Mouse (Mus musculus) midbrain, embryonic 11.5 days (tissue): ENCODE measurements around the gene Tax1bp3. TPM values are rescaled to one million over a fixed set of nuclear protein-coding genes. Genes with fewer than 3 reads are reported as not detected.

Source experiments
- ATAC-seq: fragments of 200-750 bp; cut with Nextera tagmentation; 2 replicates; pipeline ENCODE4 v1.8.0; 2017; ENCODE audit warnings: moderate TSS enrichment, moderate library complexity; ENCODE audit not compliant: low FRiP score
- DNase-seq: peaks from one replicate; pipeline ENCODE4 v3.0.0; 2015; ENCODE audit warnings: low spot score; ENCODE audit errors: missing footprints
- H3K27ac ChIP-seq: fragments of 300-500 bp; sonication (generic); 2 replicates; pipeline ENCODE4 v1.5.1; 2014; ENCODE audit warnings: low read depth, low read length
- H3K27me3 ChIP-seq: fragments of 300-500 bp; sonication (generic); 2 replicates; pipeline ENCODE4 v1.6.1; 2014; ENCODE audit warnings: mild to moderate bottlenecking, low read length, moderate library complexity, mixed read lengths; ENCODE audit not compliant: control insufficient read depth, insufficient read depth
- H3K36me3 ChIP-seq: fragments of 300-500 bp; sonication (generic); 2 replicates; pipeline ENCODE4 v1.6.1; 2014; ENCODE audit warnings: mild to moderate bottlenecking, low read length, moderate library complexity, mixed read lengths; ENCODE audit not compliant: control insufficient read depth, insufficient read depth
- H3K4me1 ChIP-seq: fragments of 300-500 bp; sonication (generic); 2 replicates; pipeline ENCODE4 v1.6.1; 2014; ENCODE audit warnings: low read length; ENCODE audit not compliant: control insufficient read depth, insufficient read depth
- H3K4me2 ChIP-seq: fragments of 300-500 bp; sonication (generic); 2 replicates; pipeline ENCODE4 v1.6.1; 2014; ENCODE audit warnings: mild to moderate bottlenecking, moderate library complexity
- H3K4me3 ChIP-seq: fragments of 300-500 bp; sonication (generic); 2 replicates; pipeline ENCODE4 v1.5.1; 2014; ENCODE audit warnings: low read depth, low read length
- H3K9ac ChIP-seq: fragments of 300-500 bp; sonication (generic); 2 replicates; pipeline ENCODE4 v1.6.1; 2014; ENCODE audit warnings: low read length
- H3K9me3 ChIP-seq: fragments of 300-500 bp; sonication (generic); 2 replicates; pipeline ENCODE4 v1.6.1; 2016; ENCODE audit warnings: low read length; ENCODE audit not compliant: control insufficient read depth
- WGBS: fragments of 180-500 bp; shearing (Covaris S2); extraction: QIAGEN DNeasy Blood & Tissue Kit; methylation state at CpG from one replicate; pipeline ENCODE4 v1.1.7; 2014; 5-methylcytosine and 5-hydroxymethylcytosine counted together
- polyA plus RNA-seq: library from polyadenylated mRNA; unstranded; fragments of >200 nt; fragmentation: Nextera tagmentation; extraction: Ambion mirVana; gene quantifications from 2 replicates; pipeline ENCODE4 v1.2.1, GENCODE M21; 2014

The Tax1bp3 gene
- polyA plus RNA-seq: 183 and 189 TPM in 2 replicates

DNA sequence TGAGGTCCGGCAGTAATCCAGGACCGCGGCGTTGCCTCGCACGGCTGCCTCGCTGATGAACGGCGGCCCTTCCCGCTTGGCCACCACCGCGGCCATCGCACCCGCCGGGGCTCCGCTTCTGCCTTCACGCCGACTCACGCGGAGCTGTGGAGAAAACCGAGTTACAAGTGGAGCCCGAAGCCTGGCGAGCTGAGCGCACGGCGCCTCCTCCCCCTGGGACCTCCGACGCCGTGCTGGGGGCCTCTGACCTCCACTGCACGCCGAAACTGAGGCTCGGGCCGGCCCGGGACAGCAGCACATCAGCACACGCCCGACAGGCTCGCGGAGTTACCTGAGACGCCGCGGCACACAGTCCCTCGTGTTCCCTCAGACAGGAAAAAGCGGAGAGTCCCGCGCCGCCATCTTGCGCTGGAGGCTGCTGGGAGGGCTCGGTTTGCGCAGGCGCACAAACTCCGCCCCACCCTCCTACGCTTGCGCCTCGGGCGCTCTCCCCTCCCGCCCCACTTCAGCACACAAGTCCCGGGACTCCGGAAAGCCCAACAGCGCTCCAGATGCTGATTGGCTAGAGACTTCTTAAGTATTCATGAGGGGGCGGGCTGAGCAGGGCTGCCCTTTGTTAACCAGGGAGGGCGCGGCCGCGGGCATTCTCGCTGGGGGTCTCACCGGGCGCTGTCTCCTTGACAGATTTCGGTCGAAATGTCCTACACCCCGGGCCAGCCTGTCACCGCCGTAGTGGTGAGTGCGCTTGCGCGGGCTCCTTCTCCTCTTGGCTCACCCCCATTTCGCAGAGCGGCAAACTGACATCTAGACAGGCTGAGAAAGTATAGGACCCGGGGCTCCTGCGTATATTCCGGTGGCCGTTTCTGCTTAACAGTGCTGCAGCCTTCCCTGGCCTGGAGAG lies at the start of gene Tax1bp3, which contains the start of gene Emc6:
TSS of gene Tax1bp3 (plus strand) at position 476 of the 901 bp plus-strand sequence.
TSS of gene Emc6 (minus strand) at position 430 of the 901 bp plus-strand sequence.
- peak within 1 kb of the TSS; percentile 77 for H3K4me2 ChIP-seq
- no peaks in the 10 kb centered on the region for H3K9me3 ChIP-seq
- DNase-seq (peak; percentile 99), ATAC-seq (peak; percentile 98)
- no peaks in the 10 kb centered on the region for H3K36me3 ChIP-seq
- no peaks in the 10 kb centered on the region for H3K27me3 ChIP-seq
- H3K4me1 ChIP-seq: peaks cover 5% of the 10 kb centered on the region; the same call in 1 of the 2 replicates
- H3K9ac ChIP-seq: peak within 1 kb of the TSS; percentile 91
- H3K27ac ChIP-seq: peak within 1 kb of the TSS; percentile 87
- peak within 1 kb of the TSS; percentile 95 for H3K4me3 ChIP-seq
- under 1% methylated on average over 77 of the region's 81 CpGs for WGBS

GRCm38 (mm10) chr11:73131020-73131419 lies 45.9 kb upstream of the Tax1bp3 start:
- Histone ChIP-seq H3K9ac (no peak overlapping the region), H3K27me3 (no peaks in the 10 kb centered on the region), H3K4me2 (no peak overlapping the region), H3K4me1 (no peaks in the 10 kb centered on the region), H3K9me3 (no peaks in the 10 kb centered on the region), H3K36me3 (peaks cover 17% of the 10 kb centered on the region), H3K4me3 (no peak overlapping the region), H3K27ac (no peak overlapping the region)
- ATAC-seq (no peak), DNase-seq (no peak)
- 84% methylated on average over 7 of the region's 7 CpGs for WGBS

DNA sequence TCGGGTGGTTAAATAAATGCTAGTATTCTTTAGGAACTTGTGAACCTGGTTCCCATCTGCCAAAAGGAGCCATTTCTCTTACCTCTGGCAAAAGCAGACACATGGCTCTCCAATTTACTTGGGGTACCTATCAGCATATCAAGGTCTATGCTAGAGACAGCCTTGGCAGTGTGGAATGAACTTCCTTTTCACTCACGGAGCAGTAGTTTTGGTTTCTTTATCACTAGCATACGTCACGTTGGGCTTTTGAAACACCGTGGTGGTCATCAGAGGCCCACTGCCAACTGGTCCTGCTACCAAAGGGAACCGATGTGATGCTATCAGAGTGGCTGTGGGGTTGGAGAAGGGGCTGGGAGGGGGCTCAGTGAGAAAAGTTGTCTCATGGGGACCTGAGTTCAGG lies 43.9 kb upstream of the Tax1bp3 start:
- DNase-seq (no peak), ATAC-seq (no peak)
- no peaks in the 10 kb centered on the region for H3K9me3 ChIP-seq
- no peak overlapping the region for H3K27ac ChIP-seq
- H3K36me3 ChIP-seq: peaks cover 17% of the 10 kb centered on the region
- peaks cover 12% of the 10 kb centered on the region for H3K4me1 ChIP-seq
- no peak overlapping the region for H3K9ac ChIP-seq
- H3K4me2 ChIP-seq: no peak overlapping the region
- 94% methylated on average over 6 of the region's 6 CpGs for WGBS
- H3K4me3 ChIP-seq: no peak overlapping the region
- no peaks in the 10 kb centered on the region for H3K27me3 ChIP-seq

GRCm38 (mm10) chr11:73134222-73134621 lies 42.7 kb upstream of the Tax1bp3 start:
- DNase-seq (no peak), ATAC-seq (no peak)
- Histone ChIP-seq H3K4me2 (no peak overlapping the region), H3K4me1 (peaks cover 12% of the 10 kb centered on the region), H3K9me3 (no peaks in the 10 kb centered on the region), H3K9ac (no peak overlapping the region), H3K36me3 (peaks cover 17% of the 10 kb centered on the region), H3K27me3 (no peaks in the 10 kb centered on the region), H3K4me3 (no peak overlapping the region), H3K27ac (no peak overlapping the region)
- 89% methylated on average over 5 of the region's 5 CpGs for WGBS

DNA sequence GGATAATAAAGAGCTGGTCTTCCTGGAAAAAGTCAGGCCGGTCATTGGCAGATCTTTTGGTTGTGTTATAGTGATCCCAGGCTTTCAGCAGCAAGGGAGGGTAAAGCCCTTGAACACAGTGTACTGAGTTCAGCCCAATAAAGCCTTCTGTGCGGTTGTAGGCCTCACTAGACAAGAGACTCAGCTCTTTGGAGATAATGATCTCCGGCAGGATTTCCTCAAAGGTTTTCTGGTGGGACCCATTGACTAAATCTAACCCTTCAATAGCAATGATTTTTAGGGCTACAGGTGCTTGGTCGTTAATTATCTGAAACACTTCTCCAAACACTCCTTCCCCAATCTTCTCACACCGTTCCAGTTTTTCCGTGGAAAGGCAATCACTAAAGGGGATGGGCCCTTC lies 40.3 kb upstream of the Tax1bp3 start:
- Histone ChIP-seq H3K36me3 (peaks cover 14% of the 10 kb centered on the region), H3K9me3 (no peaks in the 10 kb centered on the region), H3K4me3 (peak overlapping the region; percentile 84), H3K27me3 (no peaks in the 10 kb centered on the region), H3K27ac (no peak overlapping the region), H3K9ac (peak overlapping the region; percentile 85; the same call in 1 of the 2 replicates), H3K4me1 (peaks cover 12% of the 10 kb centered on the region), H3K4me2 (peak overlapping the region; percentile 59)
- whole genome bisulfite sequencing: 91% methylated on average over 6 of the region's 6 CpGs
- no peak for ATAC-seq
- DNase-seq: no peak

GRCm38 (mm10) chr11:73137116-73137515 lies 39.8 kb upstream of the Tax1bp3 start:
- 54% methylated on average over 11 of the region's 11 CpGs for WGBS
- H3K27ac ChIP-seq: no peak overlapping the region
- DNase-seq: peak; percentile 83

DNA sequence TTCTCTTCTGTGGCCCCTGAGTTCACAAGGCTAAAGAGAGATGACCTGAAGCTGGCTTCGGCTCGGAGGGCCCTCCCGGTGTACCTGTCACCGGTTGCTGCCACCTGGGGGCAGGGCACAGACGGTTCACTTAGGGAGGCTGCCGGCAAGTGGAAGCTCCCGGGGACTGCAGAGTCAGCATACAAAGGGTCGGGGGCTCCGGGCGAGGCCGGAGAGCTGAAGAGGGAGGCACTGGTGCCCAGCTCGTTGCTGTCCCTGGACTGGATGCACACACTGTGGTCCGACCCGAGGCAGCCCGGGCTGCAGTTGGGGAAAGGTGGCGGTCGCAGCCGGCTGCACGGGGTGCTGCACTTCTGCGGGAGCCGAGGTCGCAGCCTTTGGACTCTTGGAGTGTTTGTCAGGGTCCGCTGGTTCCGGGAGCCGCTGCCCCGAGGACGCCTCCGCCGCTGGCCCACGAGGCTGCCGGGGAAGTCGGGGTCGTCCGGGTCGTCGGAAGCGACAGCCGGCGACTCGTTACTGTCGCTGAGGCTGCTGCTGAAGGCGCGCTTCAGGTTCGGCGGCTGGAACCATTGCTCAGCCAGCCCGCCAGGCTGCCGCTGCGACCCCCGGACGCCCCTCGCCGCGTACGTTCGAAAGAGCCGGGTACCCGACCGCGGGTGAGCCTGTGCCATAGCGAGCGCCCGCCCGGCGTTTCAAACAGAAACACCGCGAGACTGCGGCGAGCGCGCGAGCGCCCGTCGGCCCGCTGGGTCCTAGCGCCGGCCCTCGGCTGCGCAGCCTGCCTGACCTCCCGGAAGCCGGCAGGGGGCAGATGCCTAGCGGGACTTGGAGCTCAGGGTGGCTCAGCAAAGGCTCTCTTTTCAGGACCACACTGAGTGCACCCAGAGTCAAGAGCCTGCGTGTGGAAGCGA lies 39.0 kb upstream of the Tax1bp3 start, which contains the start of gene Haspin:
TSS of gene Haspin (minus strand) at position 704 of the 911 bp plus-strand sequence.
- ATAC-seq: peak; percentile 95
- Histone ChIP-seq H3K4me1 (peaks cover 12% of the 10 kb centered on the region), H3K27me3 (no peaks in the 10 kb centered on the region), H3K36me3 (peaks cover 8% of the 10 kb centered on the region), H3K4me2 (peak within 1 kb of the TSS; percentile 59), H3K9me3 (no peaks in the 10 kb centered on the region), H3K27ac (no peak within 1 kb of the TSS; the same call in 1 of the 2 replicates), H3K9ac (peak within 1 kb of the TSS; percentile 85), H3K4me3 (peak within 1 kb of the TSS; percentile 84)
- under 1% methylated on average over 79 of the region's 84 CpGs for WGBS
- DNase-seq: peak; percentile 99

More at GRCm38 (mm10) chr11:73137116-73137515, 39.8 kb upstream of the Tax1bp3 start:
- peak overlapping the region; percentile 59 for H3K4me2 ChIP-seq
- peak overlapping the region; percentile 85 for H3K9ac ChIP-seq
- no peaks in the 10 kb centered on the region for H3K9me3 ChIP-seq
- H3K4me3 ChIP-seq: peak overlapping the region; percentile 84
- peaks cover 12% of the 10 kb centered on the region for H3K4me1 ChIP-seq
- ATAC-seq: no peak
- no peaks in the 10 kb centered on the region for H3K27me3 ChIP-seq
- H3K36me3 ChIP-seq: peaks cover 14% of the 10 kb centered on the region

DNA sequence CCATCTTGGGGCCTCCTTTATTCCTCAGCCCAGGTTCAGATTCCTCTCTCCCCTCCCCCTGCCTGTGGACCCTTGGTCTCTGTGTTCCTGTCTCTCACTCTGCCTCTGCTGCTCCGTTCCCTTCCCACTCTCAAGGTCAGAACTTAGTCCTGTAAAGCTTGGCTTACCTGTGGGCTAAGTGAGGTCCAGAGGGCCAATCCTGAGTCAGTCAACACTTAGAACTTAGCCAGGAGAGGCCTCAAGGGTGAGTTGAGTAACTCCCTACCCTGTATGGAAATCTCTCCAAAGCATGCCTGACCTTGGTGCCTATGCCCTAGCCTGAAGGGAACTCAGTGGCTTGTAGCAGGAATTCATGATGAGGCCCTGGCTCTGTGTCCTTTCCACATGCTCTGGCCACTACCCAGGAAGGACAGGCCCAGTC lies 32.6 kb upstream of the Tax1bp3 start:
- no peak overlapping the region for H3K9ac ChIP-seq
- no peaks in the 10 kb centered on the region for H3K4me1 ChIP-seq
- WGBS: 67% methylated on average over 1 of the region's 1 CpGs
- no peaks in the 10 kb centered on the region for H3K36me3 ChIP-seq
- H3K27ac ChIP-seq: no peak overlapping the region
- H3K4me2 ChIP-seq: no peak overlapping the region
- H3K4me3 ChIP-seq: no peak overlapping the region
- H3K9me3 ChIP-seq: no peaks in the 10 kb centered on the region
- H3K27me3 ChIP-seq: no peaks in the 10 kb centered on the region
- peak; percentile 49 for DNase-seq
- no peak for ATAC-seq
